Mouse (Mus musculus) neutrophil, adult 5-6 weeks (primary cell): ENCODE measurements around the gene Supt6. TPM values are rescaled to one million over a fixed set of nuclear protein-coding genes. Genes with fewer than 3 reads are reported as not detected.
A peak's percentile ranks its signal among the peaks of the same experiment; 100 is the strongest.

Experiments used
- ATAC-seq: fragments of 151-379, 151-347 bp; 2 replicates; pipeline ENCODE4 v1.8.0; 2017; ENCODE audit warnings: mild to moderate bottlenecking, moderate TSS enrichment; ENCODE audit not compliant: insufficient number of reproducible peaks, poor library complexity, low FRiP score, severe bottlenecking; ENCODE audit errors: extremely low read depth
- total RNA-seq: library from RNA; stranded (forward); fragments of 200-1000 nt; gene quantifications from 2 replicates; pipeline ENCODE4 v1.2.3, GENCODE M21; 2017

Supt6 gene
- total RNA-seq, 1 experiment from 2014 or later, result 61.2 TPM

- ATAC-seq, result no peak
Measured at GRCm38 (mm10) chr11:78159557-78159956, 86.2 kb downstream of the Supt6 start.

GRCm38 (mm10) chr11:78159096-78159495, 86.7 kb downstream of the Supt6 start:
- peak; percentile 91 for ATAC-seq

Other genes with a start within 250 kb of the Supt6 start
- gene Dhrs13, start 213.7 kb downstream of the Supt6 start, total RNA-seq, result 0.61 and 1.2 TPM in 2 replicates
- 22.8 and 23.2 TPM in 2 replicates for gene Flot2, start 208.1 kb downstream of the Supt6 start, total RNA-seq
- 12.8 and 14.9 TPM in 2 replicates for gene Eral1, start 165.6 kb downstream of the Supt6 start, total RNA-seq
- 9.5 and 9.6 TPM in 2 replicates for gene Fam222b, start 151.3 kb downstream of the Supt6 start, total RNA-seq
- 9.9 and 12.5 TPM in 2 replicates for gene Traf4, start 80.4 kb downstream of the Supt6 start, total RNA-seq
- gene Nek8, start 69.3 kb downstream of the Supt6 start, total RNA-seq, result 14.1 and 16.1 TPM in 2 replicates
- gene Tlcd1, start 69.3 kb downstream of the Supt6 start, total RNA-seq, result 5.4 and 6.1 TPM in 2 replicates
- gene Rpl23a, start 62.4 kb downstream of the Supt6 start, total RNA-seq, result 1,363 and 1,388 TPM in 2 replicates
- gene Rab34, start 57.6 kb downstream of the Supt6 start, total RNA-seq, result not detected in 2 replicates
- 0.74 TPM in 1 of 2 replicates, not detected in the other for gene Proca1, start 52.6 kb downstream of the Supt6 start, total RNA-seq
- gene Sdf2, start 241 bp downstream of the Supt6 start, total RNA-seq, result 40.2 and 48.6 TPM in 2 replicates
- 97.4 and 102 TPM in 2 replicates for gene 2610507B11Rik, start 15.8 kb upstream of the Supt6 start, total RNA-seq
- 4.1 and 4.8 TPM in 2 replicates for gene BC030499, start 44.9 kb upstream of the Supt6 start, total RNA-seq
- gene Spag5, start 55.5 kb upstream of the Supt6 start, total RNA-seq, result 0.37 and 0.93 TPM in 2 replicates
- 1.7 and 2.9 TPM in 2 replicates for gene Aldoc, start 77.0 kb upstream of the Supt6 start, total RNA-seq
- 17.2 and 21.1 TPM in 2 replicates for gene Pigs, start 82.4 kb upstream of the Supt6 start, total RNA-seq
- gene Unc119, start 97.5 kb upstream of the Supt6 start, total RNA-seq, result 62.9 and 76.7 TPM in 2 replicates
- not detected in 2 replicates for gene Foxn1, start 140.6 kb upstream of the Supt6 start, total RNA-seq
- gene Slc13a2, start 176.2 kb upstream of the Supt6 start, total RNA-seq, result 0.25 and 0.47 TPM in 2 replicates
- not detected in 2 replicates for gene Slc46a1, start 219.7 kb upstream of the Supt6 start, total RNA-seq